13 mouse cellular contexts compared by ENCODE assay signal in the genomic region with DNA sequence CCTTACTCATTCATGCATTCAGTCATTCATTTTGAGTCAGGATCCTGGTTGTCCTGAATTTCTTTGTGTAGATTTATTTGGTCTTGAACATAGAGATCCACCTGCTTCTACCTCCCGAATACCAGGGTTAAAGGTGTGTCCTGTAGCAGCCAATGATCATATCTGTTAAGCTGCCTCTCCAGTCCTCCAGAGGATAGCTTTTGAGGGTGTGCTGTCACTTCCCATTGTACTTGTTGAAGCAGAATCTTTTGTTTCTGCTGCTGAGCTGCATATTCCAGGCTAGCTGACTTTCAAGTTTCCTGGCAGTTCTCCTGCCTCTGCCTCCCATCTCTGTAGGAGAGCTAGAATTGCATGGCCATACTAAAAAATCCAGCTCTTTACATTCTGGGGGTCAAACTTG. TPM values are rescaled to one million over a fixed set of nuclear protein-coding genes. Genes with fewer than 3 reads are reported as not detected.
"Had no signal": no experiment of that assay in that cellular context is flagged by ENCODE, and none has a peak within 500 bp of the region (broad histone marks: within the 10 kb centered on the region; RNA-seq: fewer than 3 reads in every experiment).

No protein-coding gene starts in this region.

- DNase-seq: retina, postnatal 1 day; right cerebral cortex, adult 18-20 months; right cerebral cortex, postnatal 14 days; right cerebral cortex, postnatal 25 days; right cerebral cortex, postnatal 4 days; spleen, adult 18-20 months; thymus, adult 18-20 months; thymus, adult 2 months; thymus, postnatal 14 days; thymus, postnatal 25 days; thymus, postnatal 36 days; thymus, postnatal 4 days had no signal

RNA-seq across cellular contexts. Expression of a gene that starts 53.9 kb away (rescaled TPM):
- total RNA-seq: neutrophil, adult 5-6 weeks had no signal
